Mouse (Mus musculus): ENCODE measurements around the gene Cd68. TPM values are rescaled to one million over a fixed set of nuclear protein-coding genes. Genes with fewer than 3 reads are reported as not detected.

The Cd68 gene
- total and polyA plus RNA-seq, 3 experiments, result 82.2 to 343 (median 122) TPM

GRCm38 (mm10) chr11:69707480-69707847 lies 41.5 kb upstream of the Cd68 start:
- H3K4me3 ChIP-seq (replicated peaks in 1 of 3; ENCODE audit: low read depth in 2 of 3, low read length in 2 of 3, poor library complexity in 1 of 3), result no peak overlapping the region
- H3K4me2 ChIP-seq (ENCODE audit: insufficient read depth, low read depth, poor library complexity, severe bottlenecking), result no peak overlapping the region
- TF ChIP-seq IRF4 (IDR thresholded peaks at IDR 0.05; ENCODE audit: low read depth, low read length) (no peak), POLR2A (IDR thresholded peaks at IDR 0.05; ENCODE audit: low read depth, low read length) (no peak), RCOR1 (conservative IDR thresholded peaks at IDR 0.05; ENCODE audit: low read depth, low read length) (no peak), USF1 (IDR thresholded peaks at IDR 0.05; ENCODE audit: low read depth, low read length) (no peak), HCFC1 (IDR thresholded peaks at IDR 0.05; ENCODE audit: low read depth, low read length) (no peak), ETS1 (conservative IDR thresholded peaks at IDR 0.05; ENCODE audit: low read depth, low read length) (no peak), ELF1 (IDR thresholded peaks at IDR 0.05; ENCODE audit: low read depth, low read length) (no peak), ZNF384 (IDR thresholded peaks at IDR 0.05; ENCODE audit: low read depth, low read length) (no peak), TCF12 (IDR thresholded peaks at IDR 0.05; ENCODE audit: low read depth, low read length) (no peak), CHD2 (IDR thresholded peaks at IDR 0.05; ENCODE audit: low read length) (no peak), MAX (IDR thresholded peaks at IDR 0.05; ENCODE audit: low read length) (no peak), E2F4 (IDR thresholded peaks at IDR 0.05; ENCODE audit: insufficient replicate concordance, low read depth, low read length) (no peak), GABPA (IDR thresholded peaks at IDR 0.05; ENCODE audit: insufficient replicate concordance, low read depth, low read length) (no peak), MYC (IDR thresholded peaks at IDR 0.05; ENCODE audit: low read depth, low read length) (no peak), TBP (conservative IDR thresholded peaks at IDR 0.05; ENCODE audit: low read depth, low read length) (no peak), POLR2AphosphoS2 (IDR thresholded peaks at IDR 0.05; ENCODE audit: low read depth, low read length) (no peak), MEF2A (IDR thresholded peaks at IDR 0.05; ENCODE audit: borderline replicate concordance, low read depth, low read length) (no peak)
- H3K4me1 ChIP-seq (ENCODE audit: control insufficient read depth in 1 of 2, insufficient read depth in 2 of 2), result peaks cover 0 to 12% of the 10 kb centered on the region in 2 experiments; a peak in 1 of 4 replicates
- H3K79me2 ChIP-seq (replicated peaks; ENCODE audit: control insufficient read depth, extremely low read depth, insufficient read depth, poor library complexity, severe bottlenecking), result no peaks in the 10 kb centered on the region
- dilution Hi-C loops (cut with MboI; ENCODE audit: extremely low pct_ligation_motif_present, extremely low pct_unique_long_range_greater_than_20kb, low sequenced_read_pairs) (no loop called here), in situ Hi-C loops (cut with MboI; ENCODE audit: low pct_ligation_motif_present, low pct_unique_long_range_greater_than_20kb, low sequenced_read_pairs) (no loop called here)
- H3K27ac ChIP-seq (ENCODE audit: insufficient read depth, low read depth), result no peak overlapping the region
- H3K36me3 ChIP-seq (replicated peaks in 1 of 2; ENCODE audit: control insufficient read depth in 1 of 2, insufficient read depth in 1 of 2, low read length in 1 of 2), result no peaks in the 10 kb centered on the region
- no peak for DNase-seq (ENCODE audit: extremely low read depth)
- H3K9ac ChIP-seq (ENCODE audit: insufficient read depth, low read depth), result no peak overlapping the region
- H3K9me3 ChIP-seq (replicated peaks; ENCODE audit: low read length), result no peaks in the 10 kb centered on the region
- H3K27me3 ChIP-seq (replicated peaks), result peaks cover 1% of the 10 kb centered on the region

- peaks cover 0 to 12% of the 10 kb centered on the region in 2 experiments; a peak in 1 of 4 replicates for H3K4me1 ChIP-seq (ENCODE audit: control insufficient read depth in 1 of 2, insufficient read depth in 2 of 2)
- in situ Hi-C loops (cut with MboI; ENCODE audit: low pct_ligation_motif_present, low pct_unique_long_range_greater_than_20kb, low sequenced_read_pairs), result no loop called here
- H3K9ac ChIP-seq (ENCODE audit: insufficient read depth, low read depth), result no peak overlapping the region
- H3K4me2 ChIP-seq (ENCODE audit: insufficient read depth, low read depth, poor library complexity, severe bottlenecking), result no peak overlapping the region
- H3K9me3 ChIP-seq (replicated peaks; ENCODE audit: low read length), result no peaks in the 10 kb centered on the region
- H3K36me3 ChIP-seq (replicated peaks in 1 of 2; ENCODE audit: control insufficient read depth in 1 of 2, insufficient read depth in 1 of 2, low read length in 1 of 2), result no peaks in the 10 kb centered on the region
- no peaks in the 10 kb centered on the region for H3K79me2 ChIP-seq (replicated peaks; ENCODE audit: control insufficient read depth, extremely low read depth, insufficient read depth, poor library complexity, severe bottlenecking)
- H3K27ac ChIP-seq (ENCODE audit: insufficient read depth, low read depth), result no peak overlapping the region
- H3K27me3 ChIP-seq (replicated peaks), result peaks cover 3% of the 10 kb centered on the region
- dilution Hi-C loops (cut with MboI; ENCODE audit: extremely low pct_ligation_motif_present, extremely low pct_unique_long_range_greater_than_20kb, low sequenced_read_pairs), result no loop called here
- DNase-seq (ENCODE audit: extremely low read depth), result no peak
- no peak overlapping the region for H3K4me3 ChIP-seq (replicated peaks in 1 of 3; ENCODE audit: low read depth in 2 of 3, low read length in 2 of 3, poor library complexity in 1 of 3)
- no peak for TF ChIP-seq USF2 (conservative IDR thresholded peaks at IDR 0.05; ENCODE audit: low read depth, low read length)
- no peak for TF ChIP-seq ELF1 (IDR thresholded peaks at IDR 0.05; ENCODE audit: low read depth, low read length)
- TF ChIP-seq SMC3 (IDR thresholded peaks at IDR 0.05; ENCODE audit: low read depth, low read length), result no peak
- TF ChIP-seq MAZ (IDR thresholded peaks at IDR 0.05; ENCODE audit: low read depth, low read length), result no peak
- TF ChIP-seq MEF2A (IDR thresholded peaks at IDR 0.05; ENCODE audit: borderline replicate concordance, low read depth, low read length), result no peak
- TF ChIP-seq USF1 (IDR thresholded peaks at IDR 0.05; ENCODE audit: low read depth, low read length), result no peak
- TF ChIP-seq ETS1 (conservative IDR thresholded peaks at IDR 0.05; ENCODE audit: low read depth, low read length), result no peak
- TF ChIP-seq RCOR1 (conservative IDR thresholded peaks at IDR 0.05; ENCODE audit: low read depth, low read length), result no peak
- no peak for TF ChIP-seq CHD2 (IDR thresholded peaks at IDR 0.05; ENCODE audit: low read length)
- TF ChIP-seq ZKSCAN1 (IDR thresholded peaks at IDR 0.05; ENCODE audit: borderline replicate concordance, low read depth, low read length), result no peak
These were observed 41.0 kb upstream of the Cd68 start for GRCm38 (mm10) chr11:69706775-69707479.

All from CH12.LX (cell line).